Mouse (Mus musculus): ENCODE results near the gene Gm47959.
"Not testable (repeated sequence)": the region's sequence is repeated elsewhere in the genome, so short reads cannot be mapped to it uniquely, and the experiment has no call there.

Gene Gm47959

DNA sequence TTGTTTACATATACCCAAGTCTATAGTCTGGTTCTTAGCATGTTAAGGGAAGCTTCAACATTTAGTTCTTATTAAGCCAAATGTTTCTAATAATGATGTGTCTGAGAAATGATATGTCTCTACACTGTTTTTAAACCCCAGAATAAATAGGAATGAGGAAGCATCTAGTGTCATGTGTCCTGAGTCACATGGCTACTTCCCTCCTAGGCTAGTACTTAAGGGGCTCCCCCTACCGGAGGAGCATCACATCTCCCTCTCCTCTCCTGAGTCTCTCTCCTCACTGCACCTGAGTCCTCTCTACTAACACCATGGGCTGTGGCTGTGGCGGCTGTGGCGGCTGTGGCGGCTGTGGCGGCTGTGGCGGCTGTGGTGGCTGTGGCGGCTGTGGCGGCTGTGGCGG lies at the start of gene Gm47959:
Gene Gm47959 (plus strand): TSS at position 243 of the 400 bp plus-strand sequence.
- in situ Hi-C loops (cut with MboI; ENCODE audit: unreplicated experiment in 2 of 2): not testable (repeated sequence)

DNA sequence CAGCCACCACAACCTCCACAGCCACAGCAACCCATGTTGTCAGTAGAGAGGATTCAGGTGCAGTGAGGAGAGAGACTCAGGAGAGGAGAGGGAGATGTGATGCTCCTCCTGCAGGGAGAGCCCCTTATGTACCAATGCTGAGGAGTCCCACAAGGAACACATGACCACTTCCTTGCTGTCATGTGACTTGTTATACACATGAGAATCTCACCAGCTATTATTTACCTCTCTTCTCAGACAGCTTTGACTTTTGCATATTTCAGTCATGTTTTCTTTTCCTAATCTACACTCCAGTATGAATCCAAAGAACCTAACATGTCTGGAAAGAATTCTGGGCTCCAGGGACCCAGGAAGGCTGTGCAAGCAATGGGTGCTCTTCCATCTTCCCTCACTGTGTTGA lies 44.4 kb upstream of the Gm47959 start, which contains the start of gene Gm7544:
Gene Gm7544 (minus strand): TSS at position 101 of the 400 bp plus-strand sequence.
- in situ Hi-C loops (cut with MboI; ENCODE audit: unreplicated experiment in 2 of 2): not testable (repeated sequence)

DNA sequence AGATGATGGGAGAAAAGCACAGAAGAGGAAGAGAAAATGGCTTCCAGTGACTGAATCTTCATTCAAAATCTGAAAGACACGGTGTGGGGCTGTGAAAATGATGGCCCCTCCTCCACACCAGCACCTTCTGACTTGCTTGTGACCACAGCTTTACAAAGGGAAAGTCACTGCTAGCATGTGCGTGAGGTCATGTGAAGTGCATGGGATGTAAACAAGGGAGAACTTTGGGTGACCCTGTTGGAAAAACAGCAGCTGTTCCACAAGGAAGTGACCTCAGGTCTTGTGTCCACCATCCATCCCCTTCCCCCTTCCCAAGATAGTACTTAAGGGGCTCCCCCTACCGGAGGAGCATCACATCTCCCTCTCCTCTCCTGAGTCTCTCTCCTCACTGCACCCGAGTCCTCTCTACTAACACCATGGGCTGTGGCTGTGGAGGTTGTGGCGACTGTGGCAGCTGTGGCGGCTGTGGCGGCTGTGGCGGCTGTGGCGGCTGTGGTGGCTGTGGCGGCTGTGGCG lies 40.4 kb upstream of the Gm47959 start, which contains the start of gene Gm47955:
Gene Gm47955 (plus strand): TSS at position 417 of the 516 bp plus-strand sequence.
- in situ Hi-C loops (cut with MboI; ENCODE audit: unreplicated experiment in 2 of 2): no loop called here

DNA sequence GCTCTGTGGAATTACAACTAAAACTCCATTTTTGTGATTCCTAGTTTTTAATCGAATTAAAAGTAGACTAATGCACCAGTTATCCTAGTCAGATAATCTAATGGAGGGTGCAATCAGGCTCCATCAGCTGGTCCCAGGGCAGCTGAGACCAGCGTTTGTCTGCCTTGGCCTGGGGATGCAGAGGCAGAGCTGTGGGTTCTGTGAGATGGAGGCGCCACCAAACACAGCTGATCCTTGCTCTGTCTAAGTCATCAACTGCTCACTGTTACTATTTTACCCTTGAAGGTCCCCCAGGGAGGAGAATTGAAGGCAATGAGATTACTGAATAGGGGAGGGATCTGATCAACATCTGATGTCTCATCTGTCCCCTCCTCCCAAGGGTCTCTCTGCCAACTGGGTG lies 33.9 kb upstream of the Gm47959 start:
- in situ Hi-C loops (cut with MboI; ENCODE audit: unreplicated experiment in 2 of 2): no loop called here

DNA sequence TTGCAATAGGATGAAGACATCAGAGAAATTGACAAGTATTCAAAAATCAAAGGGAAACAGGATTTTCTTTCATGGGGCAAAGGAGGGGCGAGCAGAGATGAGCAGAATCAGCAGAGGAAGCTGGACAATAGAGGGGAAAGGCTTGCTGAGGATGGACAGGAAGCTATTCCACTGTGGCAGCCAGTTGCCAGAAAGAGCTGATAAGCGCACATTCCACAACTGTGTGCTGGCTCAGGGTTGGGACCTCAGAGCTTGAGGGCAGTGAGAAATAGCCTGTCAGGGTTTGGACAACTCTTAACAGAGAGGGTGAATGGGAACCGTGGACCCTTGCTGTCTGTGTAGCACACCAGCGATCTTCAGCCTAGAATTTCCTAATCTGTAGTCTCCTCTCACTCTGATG lies 28.3 kb upstream of the Gm47959 start:
- in situ Hi-C loops (cut with MboI; ENCODE audit: unreplicated experiment in 2 of 2): no loop called here

DNA sequence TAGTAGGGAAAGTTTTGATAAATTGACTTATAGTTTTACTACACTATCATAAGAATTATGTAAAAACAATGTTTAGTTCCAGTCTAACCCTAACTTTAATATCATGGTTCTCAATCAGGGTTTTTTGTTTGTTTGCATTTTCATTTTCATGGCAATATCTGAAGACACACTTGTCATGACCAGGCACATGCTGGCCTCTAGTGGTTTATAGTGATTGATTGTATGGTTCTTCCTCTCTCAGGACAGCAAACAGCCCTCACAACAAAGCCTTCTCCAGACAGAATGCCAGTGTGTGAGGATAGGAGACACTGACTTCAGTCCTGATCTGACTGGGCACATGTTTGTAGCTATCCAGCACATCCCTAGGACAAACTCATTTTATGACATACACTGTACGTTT lies 27.1 kb upstream of the Gm47959 start:
- in situ Hi-C loops (cut with MboI; ENCODE audit: unreplicated experiment in 2 of 2): no loop called here

DNA sequence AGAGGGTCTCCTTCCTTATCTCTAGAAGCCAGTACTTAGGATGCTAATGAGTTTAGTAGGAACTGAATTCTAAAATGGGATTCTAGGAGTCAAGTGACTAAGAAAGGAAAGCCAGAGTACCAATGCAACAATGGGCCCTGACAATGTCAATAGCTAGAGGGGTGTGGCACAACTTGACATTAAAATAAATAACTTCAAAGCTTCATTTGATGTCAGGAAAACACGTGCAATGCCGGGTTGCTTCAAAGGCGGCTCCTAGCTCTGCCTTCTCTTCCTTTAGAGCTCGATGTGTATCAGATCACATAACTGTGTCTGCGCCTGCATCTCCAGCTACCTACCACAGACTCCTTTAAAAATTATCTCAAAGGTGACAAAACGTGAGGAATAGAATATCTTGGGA lies 26.4 kb upstream of the Gm47959 start:
- in situ Hi-C loops (cut with MboI; ENCODE audit: unreplicated experiment in 2 of 2): no loop called here

DNA sequence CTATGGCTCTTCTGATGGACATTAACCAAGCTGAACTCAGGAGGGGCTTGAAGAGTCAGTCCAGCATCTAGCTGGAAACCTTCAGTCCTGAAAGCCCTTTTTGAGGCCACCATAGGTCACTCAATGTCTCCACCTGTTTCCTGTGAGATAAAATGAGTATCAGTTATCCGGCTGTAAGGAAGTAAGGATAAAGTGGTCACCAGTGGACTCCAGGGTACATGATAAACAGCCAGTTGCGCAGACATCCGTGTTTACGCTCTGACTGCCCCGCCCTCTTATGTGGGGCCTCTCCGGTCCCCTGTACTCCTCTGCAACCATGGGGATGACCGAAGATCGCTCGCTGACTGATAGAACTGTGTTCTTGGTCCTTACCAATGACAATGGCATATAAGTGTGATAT lies 26.0 kb upstream of the Gm47959 start:
- in situ Hi-C loops (cut with MboI; ENCODE audit: unreplicated experiment in 2 of 2): no loop called here

DNA sequence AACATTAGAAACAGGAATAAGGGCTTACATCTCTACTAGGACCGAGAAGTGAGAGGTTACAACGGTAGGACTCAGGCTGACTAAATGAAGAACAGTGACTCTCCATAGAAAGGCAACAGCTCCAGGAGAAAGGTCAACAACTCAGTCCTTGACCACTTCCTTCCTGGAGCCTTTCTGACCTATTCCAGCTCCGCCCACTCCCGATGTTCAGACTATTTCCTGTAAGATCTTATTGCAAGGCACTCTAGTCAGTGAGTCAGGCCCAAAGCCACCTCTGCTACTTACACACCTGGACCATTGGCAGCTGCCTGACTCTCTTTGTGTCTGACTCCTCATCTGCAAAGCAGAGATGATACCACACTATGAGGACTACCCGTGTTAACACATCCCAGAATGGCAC lies 24.6 kb upstream of the Gm47959 start:
- in situ Hi-C loops (cut with MboI; ENCODE audit: unreplicated experiment in 2 of 2): loop anchor here in 1 of 2 experiments (25.0 kb wide), 1 partner anchor 413 kb away; no protein-coding TSS in a partner anchor

DNA sequence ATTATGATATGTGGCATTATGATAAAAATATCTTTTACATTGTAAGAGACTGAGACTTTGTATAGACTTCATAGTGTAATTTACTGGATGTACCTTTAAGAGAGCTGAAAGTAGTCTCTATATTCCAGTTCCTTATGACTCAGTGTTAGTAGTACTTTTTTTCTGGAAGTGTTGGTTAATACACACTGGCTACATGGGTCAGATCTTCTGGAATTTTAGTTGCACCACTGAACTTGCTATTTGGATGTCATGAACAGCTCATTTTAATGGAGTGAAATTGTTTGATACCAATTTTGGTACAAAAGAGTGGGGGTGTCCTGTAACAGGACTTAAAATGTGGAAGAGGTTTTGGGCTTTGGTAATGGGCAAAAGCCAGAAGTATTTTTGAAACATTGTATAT lies 22.5 kb upstream of the Gm47959 start:
- in situ Hi-C loops (cut with MboI; ENCODE audit: unreplicated experiment in 2 of 2): loop anchor here in 1 of 2 experiments (25.0 kb wide), 1 partner anchor 416 kb away; no protein-coding TSS in a partner anchor

DNA sequence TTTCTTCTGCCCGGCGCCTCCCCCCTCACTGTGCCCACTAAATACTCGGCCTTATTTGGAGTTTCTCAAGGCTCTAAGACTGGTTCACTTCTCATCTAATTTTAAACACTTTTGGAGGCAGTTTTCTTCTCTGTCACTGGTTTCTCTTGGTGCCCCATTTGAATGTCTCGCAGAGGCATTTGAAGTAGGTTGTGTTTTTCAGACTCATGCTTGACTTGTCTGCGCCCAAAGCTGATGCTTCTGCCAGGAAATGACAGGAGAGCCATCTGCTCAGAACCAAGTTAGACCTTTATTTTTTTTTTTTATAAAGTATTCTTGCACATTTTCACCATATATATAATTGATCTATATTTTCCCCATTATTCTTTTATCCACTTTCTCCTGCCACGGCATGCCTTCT lies 13.6 kb upstream of the Gm47959 start:
- in situ Hi-C loops (cut with MboI; ENCODE audit: unreplicated experiment in 2 of 2): loop anchor here (5.0 to 25.0 kb wide), 3 partner anchors 184 to 1682 kb away; no protein-coding TSS in a partner anchor

DNA sequence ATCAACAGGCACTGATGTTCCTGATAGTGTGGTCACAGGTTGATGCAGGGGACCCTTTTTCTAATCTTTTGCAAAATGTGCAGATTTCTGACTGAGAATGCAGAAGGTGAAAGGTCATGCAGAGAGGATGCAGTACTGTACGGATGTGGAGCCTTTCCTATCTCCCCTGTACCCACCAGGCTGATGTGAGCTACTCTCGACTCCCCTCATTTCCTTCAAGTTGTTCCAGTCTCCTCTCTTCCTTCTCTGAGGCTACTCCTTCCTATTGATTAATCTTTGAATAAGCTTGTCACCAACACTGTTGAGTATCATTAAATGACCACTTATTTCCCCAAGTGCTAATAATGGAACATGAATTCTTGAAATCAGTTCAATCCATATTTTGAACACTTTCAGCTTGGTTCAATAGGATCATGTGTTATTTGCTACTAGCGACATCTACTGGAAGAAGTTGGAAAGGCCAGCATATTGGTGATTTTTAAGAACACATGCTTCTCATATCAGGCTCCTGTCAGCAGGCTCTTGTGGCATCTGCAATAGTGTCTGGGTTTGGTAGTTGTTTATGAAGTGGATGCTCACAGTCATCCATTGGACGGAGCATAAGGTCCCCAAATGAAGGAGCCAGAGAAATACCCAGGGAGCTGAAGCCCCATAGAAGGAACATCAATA lies 12.7 kb upstream of the Gm47959 start:
- in situ Hi-C loops (cut with MboI; ENCODE audit: unreplicated experiment in 2 of 2): loop anchor here (5.0 to 25.0 kb wide), 3 partner anchors 185 to 1683 kb away; no protein-coding TSS in a partner anchor

DNA sequence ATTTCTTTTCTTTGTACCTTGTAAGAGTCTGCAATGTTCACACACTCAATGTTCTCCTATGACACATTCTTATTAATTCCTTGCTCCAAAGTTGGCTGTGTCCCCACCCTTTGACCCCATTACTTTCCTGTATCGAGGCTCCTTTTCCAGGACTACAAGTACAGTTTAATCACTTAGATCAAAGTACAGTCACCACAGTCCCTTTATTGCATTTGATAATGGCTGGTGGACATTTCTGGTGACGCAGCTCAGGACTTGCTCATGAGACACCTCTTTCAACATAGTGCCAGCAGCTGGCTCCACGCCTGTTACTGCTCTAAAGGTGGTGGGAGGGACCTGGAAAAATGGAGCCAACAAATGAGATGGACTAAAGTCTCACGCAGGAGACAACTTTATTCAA lies 9.3 kb upstream of the Gm47959 start:
- in situ Hi-C loops (cut with MboI; ENCODE audit: unreplicated experiment in 2 of 2): loop anchor here in 1 of 2 experiments (25.0 kb wide), 1 partner anchor 429 kb away; no protein-coding TSS in a partner anchor

DNA sequence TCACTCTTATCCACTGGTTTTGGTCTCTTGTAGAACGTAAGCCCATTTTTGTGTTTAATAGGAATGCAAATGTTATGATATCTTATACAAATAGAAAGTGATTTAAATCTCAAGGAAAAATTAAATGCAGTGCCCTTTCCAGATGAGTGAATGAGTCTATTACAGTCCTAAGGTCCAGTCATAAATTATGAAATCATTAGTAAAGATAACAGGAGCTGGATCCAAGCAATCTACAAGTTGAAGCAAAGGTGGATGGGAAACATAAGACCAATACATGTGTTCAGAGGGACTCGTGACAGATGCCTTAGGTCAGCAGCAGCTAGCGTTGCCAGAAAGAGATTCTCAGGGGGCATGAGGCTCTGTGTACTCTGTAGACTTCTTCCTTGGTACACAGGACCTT lies 8.8 kb upstream of the Gm47959 start:
- in situ Hi-C loops (cut with MboI; ENCODE audit: unreplicated experiment in 2 of 2): loop anchor here in 1 of 2 experiments (25.0 kb wide), 1 partner anchor 429 kb away; no protein-coding TSS in a partner anchor

DNA sequence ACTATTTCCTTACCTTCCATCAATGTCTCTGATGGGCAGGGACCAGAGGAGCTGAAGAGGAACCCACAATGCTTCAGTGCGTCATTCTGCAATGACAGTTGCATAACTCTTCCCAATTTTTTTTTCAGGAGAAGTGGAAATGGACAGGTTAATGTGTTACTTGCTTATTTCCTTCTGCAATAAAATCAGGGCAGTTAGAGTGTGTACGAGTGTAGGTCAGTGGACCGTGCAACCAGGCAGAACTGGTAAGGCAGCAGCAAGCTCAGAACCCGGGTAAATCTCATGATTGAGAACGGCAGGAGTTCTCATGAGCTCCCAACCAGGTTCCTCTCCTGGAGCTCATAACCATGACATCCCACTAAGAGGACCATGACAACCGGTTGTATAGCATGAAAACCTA lies 8.3 kb upstream of the Gm47959 start:
- in situ Hi-C loops (cut with MboI; ENCODE audit: unreplicated experiment in 2 of 2): loop anchor here in 1 of 2 experiments (25.0 kb wide), 1 partner anchor 430 kb away; no protein-coding TSS in a partner anchor

DNA sequence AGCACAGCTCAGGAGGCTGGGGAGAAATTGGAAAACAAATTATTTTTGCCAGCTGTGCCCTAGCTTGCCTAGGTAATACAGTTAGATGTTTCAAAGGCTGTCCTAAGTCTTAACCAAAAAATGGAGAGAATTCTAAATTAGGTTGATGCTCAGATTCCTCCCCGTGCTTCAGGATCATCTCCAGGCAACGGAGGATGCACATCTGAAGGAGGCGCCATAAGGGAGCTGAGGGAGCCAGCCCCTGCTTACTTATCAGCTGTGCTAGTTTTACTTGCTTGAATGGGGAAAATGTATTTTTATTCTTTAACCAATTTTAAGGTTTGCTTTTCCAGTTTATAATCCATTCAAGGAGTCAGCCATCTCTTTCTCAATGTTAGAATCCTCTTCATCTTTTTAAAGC lies 6.4 kb upstream of the Gm47959 start:
- in situ Hi-C loops (cut with MboI; ENCODE audit: unreplicated experiment in 2 of 2): loop anchor here in 1 of 2 experiments (25.0 kb wide), 1 partner anchor 432 kb away; no protein-coding TSS in a partner anchor

DNA sequence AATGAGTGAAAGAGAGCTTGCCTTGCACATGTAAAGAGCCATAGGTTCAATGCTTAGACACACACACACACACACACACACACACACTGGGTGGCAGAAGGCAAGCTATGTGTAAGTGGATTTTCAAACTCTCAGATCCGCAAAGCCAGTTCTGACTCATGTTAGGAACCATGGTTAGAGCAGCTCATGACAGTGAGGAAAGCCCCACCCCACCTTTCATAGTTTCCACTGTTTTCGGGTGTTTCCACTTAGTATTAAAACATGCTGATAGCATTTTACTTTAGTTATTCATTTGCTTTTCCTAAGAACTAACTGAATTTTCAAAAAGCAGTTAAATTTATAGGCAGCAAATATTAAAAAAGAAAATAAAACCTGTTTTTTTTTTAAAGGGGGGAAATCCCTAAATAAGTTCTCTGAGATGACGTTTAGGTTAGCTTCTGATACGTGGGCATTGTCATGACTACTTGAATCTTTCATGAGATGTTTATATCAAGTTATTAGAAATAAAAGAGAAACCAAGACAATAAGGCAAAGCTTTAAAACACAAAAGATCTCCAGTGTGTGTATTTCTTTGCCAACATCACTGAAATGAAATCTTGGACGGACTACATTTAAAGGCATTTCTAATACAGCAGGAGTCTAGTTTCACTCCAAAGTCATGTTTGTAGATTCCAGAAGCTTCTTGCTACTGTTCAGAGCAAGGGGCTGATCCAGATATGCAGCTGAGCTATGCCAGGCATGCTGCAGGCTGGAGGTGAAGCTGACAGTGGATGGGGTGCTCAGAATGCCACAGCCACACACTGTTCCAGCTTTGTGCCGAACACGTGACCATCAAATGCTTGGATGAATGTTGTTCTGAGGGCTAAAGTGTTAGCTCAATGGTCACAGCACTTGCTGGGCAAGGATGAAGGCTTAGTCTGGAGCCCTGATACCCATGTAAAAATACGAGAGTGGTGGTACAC lies 6.2 kb downstream of the Gm47959 start:
- in situ Hi-C loops (cut with MboI; ENCODE audit: unreplicated experiment in 2 of 2): no loop called here

DNA sequence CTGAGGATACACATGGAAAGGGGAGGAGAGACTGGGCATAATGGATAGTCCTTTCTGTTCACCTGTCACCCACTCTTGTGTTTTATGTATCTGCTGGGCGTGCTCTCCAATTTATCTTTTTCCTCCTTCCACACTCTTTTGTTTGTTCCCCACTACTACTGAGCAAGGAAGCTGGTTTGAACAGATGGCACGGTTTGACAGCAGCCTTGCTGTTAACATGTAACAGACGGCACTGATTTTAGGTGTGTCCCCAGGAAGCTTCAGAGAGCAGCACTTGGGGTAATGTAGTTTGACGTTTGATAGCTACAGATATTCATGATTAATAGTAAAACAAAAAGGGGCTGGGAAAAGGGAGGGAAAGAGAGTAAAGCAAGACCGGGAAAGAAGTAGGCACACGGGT lies 7.1 kb downstream of the Gm47959 start:
- in situ Hi-C loops (cut with MboI; ENCODE audit: unreplicated experiment in 2 of 2): no loop called here

DNA sequence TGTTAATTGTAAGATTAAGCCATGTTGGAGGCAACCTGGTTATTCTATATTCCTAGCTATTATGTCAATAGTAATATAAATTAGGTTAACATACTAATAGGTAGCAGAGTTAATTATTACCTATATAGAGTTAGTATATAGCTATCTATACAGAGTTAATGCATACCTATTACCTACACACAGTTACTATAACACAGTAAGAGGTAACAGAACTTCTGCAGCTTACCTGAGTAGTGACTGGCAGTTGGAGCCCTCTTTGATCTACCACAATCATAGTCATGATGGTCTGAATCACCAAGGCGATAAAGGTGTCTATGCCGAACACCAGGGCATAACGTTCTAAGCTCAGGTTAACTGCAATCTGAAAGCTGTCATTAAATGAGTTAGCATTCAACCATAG lies 14.1 kb downstream of the Gm47959 start:
- in situ Hi-C loops (cut with MboI; ENCODE audit: unreplicated experiment in 2 of 2): no loop called here

DNA sequence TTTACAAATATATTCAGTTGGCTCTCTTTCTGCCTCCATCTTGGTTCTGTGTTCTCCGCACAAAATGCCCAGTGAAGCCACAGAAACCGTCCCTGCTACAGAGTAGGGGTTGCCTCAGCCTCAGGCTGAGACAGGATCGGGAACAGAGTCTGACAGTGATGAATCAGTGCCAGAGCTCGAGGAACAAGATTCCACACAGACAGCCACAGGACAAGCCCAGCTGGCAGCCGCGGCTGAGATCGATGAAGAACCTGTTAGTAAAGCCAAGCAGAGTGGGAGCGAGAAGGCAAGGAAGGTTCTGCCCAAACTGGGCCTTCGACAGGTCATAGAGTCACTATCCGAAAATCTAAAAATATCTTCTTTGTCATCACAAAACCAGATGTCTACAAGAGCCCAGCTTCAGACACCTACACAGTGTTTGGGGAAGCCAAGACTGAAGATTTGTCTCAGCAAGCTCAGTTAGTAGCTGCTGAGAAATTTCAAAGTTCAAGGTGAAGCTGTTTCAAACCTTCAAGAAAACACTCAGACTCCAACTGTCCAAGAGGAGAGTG lies 15.1 kb downstream of the Gm47959 start:
- in situ Hi-C loops (cut with MboI; ENCODE audit: unreplicated experiment in 2 of 2): no loop called here

All from v-Abl transformed pro-B cells (cell line).